In the genomic region with DNA sequence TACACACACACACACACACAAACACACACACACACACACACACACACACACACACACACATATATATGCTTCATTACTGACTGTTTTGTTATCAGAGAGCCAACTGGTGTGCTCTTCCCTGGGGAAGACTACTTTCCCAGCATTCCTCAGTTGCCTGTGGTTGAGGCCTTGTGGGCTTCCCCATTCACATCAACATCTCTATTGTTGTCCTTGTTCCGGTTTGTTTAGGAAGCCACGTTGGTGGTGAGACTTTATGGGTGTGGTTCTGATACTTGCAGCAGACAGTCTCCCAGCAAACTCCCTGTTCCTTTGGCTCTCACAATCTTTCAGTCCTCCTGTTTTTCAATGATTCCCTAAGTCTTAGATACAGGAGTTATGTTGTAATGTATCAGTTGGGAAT, we compare ENCODE assay signal across 17 mouse cellular contexts.
"Had no signal": no experiment of that assay in that cellular context is flagged by ENCODE, and none has a peak within 500 bp of the region (broad histone marks: within the 10 kb centered on the region; RNA-seq: fewer than 3 reads in every experiment).

No protein-coding gene starts in this region.

- H3K4me3 ChIP-seq: lung, embryonic 15.5 days; megakaryocyte, embryonic 14.5 days; midbrain, embryonic 13.5 days; midbrain, embryonic 15.5 days; neural tube, embryonic 12.5 days; stomach, embryonic 15.5 days had no signal

- H3K36me3 ChIP-seq: lung, embryonic 15.5 days; midbrain, embryonic 13.5 days; midbrain, embryonic 15.5 days; neural tube, embryonic 12.5 days; stomach, embryonic 15.5 days had no signal

- ATAC-seq: lung, postnatal 0 days; midbrain, embryonic 13.5 days; midbrain, embryonic 15.5 days had no signal

- H3K4me2 ChIP-seq: lung, embryonic 15.5 days; midbrain, embryonic 11.5 days; midbrain, embryonic 13.5 days; midbrain, embryonic 15.5 days; neural tube, embryonic 12.5 days; stomach, embryonic 15.5 days had no signal

- H3K9ac ChIP-seq: lung, embryonic 15.5 days; midbrain, embryonic 13.5 days; midbrain, embryonic 15.5 days; neural tube, embryonic 12.5 days; stomach, embryonic 15.5 days had no signal

- H3K9me3 ChIP-seq: lung, embryonic 15.5 days; megakaryocyte, embryonic 14.5 days; midbrain, embryonic 13.5 days; midbrain, embryonic 15.5 days; neural tube, embryonic 12.5 days; stomach, embryonic 15.5 days had no signal

- DNase-seq: lung, adult 2 months; lung, postnatal 14 days; lung, postnatal 36 days; right cerebral cortex, postnatal 14 days; thymus, adult 2 months; thymus, postnatal 25 days; thymus, postnatal 4 days had no signal

- H3K27me3 ChIP-seq: lung, embryonic 15.5 days; midbrain, embryonic 13.5 days; neural tube, embryonic 12.5 days; stomach, embryonic 15.5 days had no signal

- H3K4me1 ChIP-seq: lung, embryonic 15.5 days; megakaryocyte, embryonic 14.5 days; neural tube, embryonic 12.5 days; stomach, embryonic 15.5 days had no signal

- H3K27ac ChIP-seq: lung, embryonic 15.5 days; macrophage; midbrain, embryonic 13.5 days; midbrain, embryonic 15.5 days; neural tube, embryonic 12.5 days; stomach, embryonic 15.5 days; stomach, postnatal 0 days had no signal
